Mouse (Mus musculus) cerebellum, adult 8-10 months (tissue): Measurements from ENCODE around the gene Ash1l.

ENCODE experiments used
- DNase-seq: peaks from one replicate; pipeline ENCODE4 v3.0.0; 2022

Ash1l gene

DNA sequence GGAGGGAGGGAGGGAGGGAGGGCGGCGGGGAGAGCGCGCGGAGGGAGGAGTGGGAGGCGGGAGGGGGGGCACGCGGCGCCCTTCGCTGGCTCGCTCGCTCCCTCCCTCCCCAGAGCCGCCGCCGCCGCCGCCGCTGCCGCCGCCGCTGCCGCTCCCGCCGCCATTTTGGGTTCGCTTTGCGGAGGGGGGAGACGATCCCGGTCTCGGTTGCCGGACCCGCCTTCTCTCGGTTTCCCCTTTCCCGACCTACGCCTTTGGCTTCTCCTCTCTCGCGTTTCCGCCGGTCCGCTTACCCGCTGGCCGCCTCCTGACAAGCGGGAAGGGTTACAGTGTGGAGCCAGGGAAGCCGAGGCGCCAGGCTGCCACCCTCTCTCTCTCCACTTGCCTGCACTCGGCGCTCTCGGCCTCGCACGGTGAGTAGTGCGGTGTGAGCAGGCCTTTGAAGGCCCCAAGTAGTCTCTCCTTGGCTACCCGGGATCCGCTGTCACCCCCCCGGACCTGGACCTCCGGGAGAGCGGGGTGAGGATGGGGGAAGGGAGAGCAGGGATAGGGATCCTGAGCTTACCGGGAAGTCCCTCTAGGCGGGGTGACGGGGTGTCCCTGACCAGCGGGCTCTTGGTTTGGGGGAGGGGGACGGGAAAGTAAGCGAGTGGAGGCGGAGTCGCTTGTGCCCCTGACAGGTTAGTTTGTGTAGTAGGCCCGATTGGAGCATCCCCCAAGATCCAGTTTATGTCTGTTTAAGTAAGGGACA is at the start of gene Ash1l, which contains the start of gene Dap3:
Ash1l (plus strand) TSS at position 47 of the 751 bp plus-strand sequence.
Dap3 (minus strand) TSS at position 606 of the 751 bp plus-strand sequence.
- DNase-seq = peak; percentile 74

DNA sequence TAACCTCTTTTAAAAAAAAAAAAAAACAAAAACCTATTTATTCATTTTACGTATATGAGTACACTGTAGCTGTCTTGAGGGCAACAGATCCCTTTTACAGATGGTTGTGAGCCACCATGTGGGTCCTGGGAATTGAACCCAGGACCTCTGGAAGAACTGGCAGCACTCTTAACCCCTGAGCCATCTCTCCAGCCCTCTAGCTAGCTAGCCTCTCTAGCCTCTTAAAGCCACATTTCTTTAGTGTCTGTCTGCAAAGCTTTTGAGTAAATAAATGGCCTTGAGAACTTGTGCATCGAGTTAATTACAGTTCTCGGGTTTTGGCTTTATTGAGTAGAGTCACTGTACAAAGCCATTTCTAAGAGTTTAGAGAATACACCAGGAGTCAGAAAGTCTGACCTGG is 45.6 kb upstream of the Ash1l start:
- DNase-seq = no peak

GRCm38 (mm10) chr3:88905209-88905608 is 45.2 kb upstream of the Ash1l start:
- DNase-seq = no peak

DNA sequence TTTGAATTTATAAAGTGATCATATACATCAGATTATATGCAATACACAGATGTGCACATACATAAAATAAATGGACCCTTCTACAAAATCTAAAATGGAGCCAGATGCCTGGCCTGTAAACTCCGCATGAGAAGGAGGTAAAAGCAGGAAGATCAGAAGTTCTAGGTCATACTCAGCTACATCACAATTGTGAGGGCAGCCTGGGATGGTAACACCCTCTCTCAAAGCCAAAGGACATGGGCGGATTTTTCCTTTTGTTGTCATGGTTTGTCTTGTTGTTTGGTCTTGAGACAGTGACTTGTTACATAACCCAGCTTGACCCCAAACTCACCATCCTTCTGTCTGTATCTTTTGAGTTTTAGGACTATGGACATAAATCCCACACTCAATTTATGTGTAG is 44.7 kb upstream of the Ash1l start:
- DNase-seq = no peak

GRCm38 (mm10) chr3:88906393-88907159 is 43.8 kb upstream of the Ash1l start:
- no peak for DNase-seq

GRCm38 (mm10) chr3:88912585-88912984 is 37.8 kb upstream of the Ash1l start:
- no peak for DNase-seq

DNA sequence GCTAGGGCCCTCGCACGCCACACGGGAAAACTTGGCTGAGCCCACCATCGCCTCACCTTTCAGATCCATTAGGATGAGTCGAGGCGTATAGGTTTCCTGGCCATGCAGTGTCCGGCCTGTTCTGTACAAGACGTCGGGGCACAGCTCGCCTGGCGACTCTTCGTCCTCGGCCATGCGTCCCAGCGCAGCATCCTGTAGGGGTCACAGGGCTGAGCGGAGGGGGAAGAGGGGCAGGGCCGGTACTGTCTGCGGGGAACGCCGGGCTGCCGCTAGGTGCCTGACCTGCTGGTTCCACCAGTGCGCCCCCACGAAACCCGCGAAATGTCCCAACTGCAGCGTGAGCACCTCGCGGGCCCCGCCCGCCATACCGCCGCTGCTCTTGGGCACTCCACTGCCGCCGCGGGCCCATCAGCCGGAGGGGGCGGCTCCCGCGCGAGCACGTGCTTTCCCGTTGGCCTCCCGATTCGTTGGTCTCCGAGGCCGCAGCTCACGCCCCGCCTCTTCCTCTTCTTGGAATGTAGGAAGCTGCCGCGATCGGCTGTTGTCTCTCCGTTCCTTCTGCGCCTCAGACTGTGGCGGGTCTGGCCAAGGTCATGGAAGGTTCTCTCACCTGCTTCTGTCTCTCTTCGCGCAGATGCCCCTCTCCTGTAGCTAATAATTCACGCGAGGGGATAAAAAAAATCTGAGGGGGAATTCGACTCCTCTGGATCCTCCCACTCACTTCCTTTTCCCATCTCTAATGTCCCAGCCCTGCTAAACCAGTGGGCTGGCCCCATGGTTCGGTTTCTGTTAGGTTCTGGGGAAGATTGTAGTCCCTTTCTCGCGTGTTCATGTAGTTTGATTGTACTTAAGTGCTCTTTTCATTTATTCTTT is 36.7 kb upstream of the Ash1l start, which contains the start of gene Msto1:
Msto1 (minus strand) TSS at position 489 of the 873 bp plus-strand sequence.
- peak; percentile 88 for DNase-seq

DNA sequence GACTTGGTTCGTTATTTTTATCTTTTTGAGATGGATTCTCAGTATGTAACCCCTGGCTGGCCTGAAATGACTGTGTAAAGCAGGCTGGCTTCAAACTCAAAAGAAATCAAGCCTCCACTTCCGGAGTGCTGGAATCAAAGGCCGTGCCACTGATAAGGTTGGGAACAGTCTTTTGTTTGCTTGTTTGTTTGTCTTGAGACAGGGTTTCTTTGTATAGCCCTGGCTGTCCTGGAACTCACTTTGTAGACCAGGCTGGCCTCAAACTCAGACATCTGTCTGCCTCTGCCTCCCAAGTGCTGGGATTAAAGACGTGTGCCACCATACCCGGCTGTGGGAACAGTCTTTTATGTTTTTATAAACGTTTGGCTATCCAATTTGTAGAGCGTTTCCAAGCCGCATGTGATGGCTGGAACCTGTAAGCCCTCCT is 36.0 kb upstream of the Ash1l start:
- DNase-seq = no peak

DNA sequence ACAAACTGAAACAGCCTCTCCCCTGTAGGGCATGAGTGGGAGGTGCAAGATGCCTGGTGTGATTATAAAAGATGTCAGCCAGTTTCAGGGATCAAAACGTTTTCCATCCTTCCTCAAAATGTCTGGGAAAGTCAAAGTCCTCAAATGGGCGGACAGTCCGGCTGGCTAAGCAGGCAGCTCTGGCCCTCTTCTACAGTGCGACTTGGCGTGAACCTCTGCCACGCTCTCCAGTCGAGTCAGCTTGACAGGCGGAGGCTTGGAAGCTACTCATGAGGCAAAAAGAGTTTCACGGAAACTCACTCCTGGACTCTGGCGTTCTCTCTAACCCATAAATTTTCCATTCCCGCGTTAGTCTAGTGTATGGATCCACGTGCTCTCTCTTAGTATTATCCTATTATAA is 31.4 kb upstream of the Ash1l start:
- no peak for DNase-seq

DNA sequence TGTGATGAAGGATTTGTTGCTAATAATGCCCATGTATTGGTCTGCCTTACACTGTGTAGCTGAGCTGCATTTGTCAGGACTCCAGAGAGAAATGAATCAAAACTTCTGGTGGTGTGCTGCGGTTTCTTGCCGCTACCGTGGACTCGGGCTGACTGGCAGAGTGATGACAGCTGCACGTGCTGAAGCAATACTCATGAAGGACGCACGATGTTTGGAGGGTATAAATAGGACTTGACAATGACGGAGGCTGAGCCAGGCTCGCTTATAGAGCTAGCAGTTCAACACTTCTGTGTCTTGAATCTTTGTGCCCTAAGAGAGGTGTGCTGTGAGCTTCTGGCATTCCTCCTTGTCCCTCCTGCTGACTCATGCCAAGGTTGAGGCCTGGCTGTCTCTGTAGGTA is 29.0 kb upstream of the Ash1l start:
- no peak for DNase-seq

DNA sequence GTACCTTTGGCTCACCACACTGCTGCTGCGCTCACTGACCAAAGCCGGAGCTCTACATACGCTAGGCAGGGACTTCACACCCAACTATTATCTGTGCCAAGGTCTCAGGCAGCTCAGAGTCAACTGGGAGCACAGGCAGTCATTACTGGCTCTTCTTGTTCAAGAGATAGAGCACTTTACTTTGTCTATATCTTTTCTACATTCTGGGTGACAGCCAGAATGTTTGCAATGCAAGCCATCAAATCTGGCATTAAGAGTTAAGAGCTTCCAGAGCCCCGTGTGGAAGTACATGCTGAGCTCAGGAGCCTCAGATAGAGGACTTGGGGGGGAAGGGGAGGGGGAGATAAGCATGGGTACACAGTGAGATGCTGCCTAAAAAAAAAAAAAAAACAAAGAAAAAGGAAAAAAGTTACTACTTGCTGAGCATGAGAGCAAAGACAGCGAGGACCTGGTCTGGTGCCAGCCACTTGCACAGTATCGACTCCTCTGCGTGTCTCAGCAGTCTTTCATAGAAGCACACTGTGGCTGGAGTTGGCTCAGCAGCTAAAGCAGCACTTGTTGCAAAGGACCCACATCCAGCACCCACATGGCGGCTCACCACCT is 26.3 kb upstream of the Ash1l start:
- no peak for DNase-seq

- DNase-seq = no peak
These were observed 24.8 kb upstream of the Ash1l start for GRCm38 (mm10) chr3:88925651-88926050.

- no peak for DNase-seq
These were observed 20.9 kb upstream of the Ash1l start for GRCm38 (mm10) chr3:88929501-88929900.

DNA sequence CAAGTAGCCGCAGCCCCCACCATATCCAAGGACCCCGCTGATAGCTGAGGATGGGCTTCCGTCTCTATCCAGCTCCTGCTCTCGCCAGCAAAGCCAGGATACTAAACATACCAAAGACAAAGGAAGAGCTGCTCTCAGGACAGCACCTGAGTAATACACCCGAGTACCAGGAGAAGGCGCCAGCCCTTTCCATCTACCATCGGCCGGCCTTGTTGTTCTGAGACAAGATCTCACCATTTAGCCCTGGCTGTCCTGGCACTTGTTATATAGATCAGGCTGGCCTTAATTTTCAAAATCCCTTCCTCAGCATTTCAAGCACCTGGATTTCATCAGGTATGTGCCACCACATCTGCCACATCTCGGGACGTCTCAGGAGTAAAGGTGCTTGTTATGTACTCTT is 11.4 kb upstream of the Ash1l start:
- DNase-seq = no peak

GRCm38 (mm10) chr3:88939749-88940148 is 10.7 kb upstream of the Ash1l start:
- DNase-seq = no peak

DNA sequence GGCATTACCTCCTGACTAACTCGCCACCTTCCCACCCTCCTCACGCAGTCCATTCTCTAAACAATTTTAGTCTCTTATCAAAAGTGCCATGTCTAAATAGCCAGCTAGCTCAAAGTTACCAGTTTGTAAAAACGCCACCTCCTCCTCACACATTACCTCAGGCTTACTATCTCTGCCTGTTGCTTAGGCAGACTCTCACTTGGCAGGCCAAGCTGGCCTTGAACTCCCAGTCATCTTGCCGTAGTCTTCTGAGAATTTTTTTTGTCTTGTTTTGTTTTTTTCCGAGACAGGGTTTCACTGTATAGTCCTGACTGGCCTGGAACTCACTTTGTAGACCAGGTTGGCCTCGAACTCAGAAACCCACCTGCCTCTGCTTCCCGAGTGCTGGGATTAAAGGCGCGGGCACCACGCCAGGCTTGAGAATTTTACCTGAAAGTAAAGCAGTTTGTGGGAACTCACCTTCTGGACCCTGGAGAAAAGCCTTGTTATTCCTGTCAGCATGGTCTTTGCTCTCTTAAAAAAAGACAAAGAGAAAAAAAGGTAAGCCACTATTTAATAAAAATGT is 8.0 kb upstream of the Ash1l start:
- DNase-seq = no peak

GRCm38 (mm10) chr3:88944109-88944508 is 6.3 kb upstream of the Ash1l start:
- no peak for DNase-seq

DNA sequence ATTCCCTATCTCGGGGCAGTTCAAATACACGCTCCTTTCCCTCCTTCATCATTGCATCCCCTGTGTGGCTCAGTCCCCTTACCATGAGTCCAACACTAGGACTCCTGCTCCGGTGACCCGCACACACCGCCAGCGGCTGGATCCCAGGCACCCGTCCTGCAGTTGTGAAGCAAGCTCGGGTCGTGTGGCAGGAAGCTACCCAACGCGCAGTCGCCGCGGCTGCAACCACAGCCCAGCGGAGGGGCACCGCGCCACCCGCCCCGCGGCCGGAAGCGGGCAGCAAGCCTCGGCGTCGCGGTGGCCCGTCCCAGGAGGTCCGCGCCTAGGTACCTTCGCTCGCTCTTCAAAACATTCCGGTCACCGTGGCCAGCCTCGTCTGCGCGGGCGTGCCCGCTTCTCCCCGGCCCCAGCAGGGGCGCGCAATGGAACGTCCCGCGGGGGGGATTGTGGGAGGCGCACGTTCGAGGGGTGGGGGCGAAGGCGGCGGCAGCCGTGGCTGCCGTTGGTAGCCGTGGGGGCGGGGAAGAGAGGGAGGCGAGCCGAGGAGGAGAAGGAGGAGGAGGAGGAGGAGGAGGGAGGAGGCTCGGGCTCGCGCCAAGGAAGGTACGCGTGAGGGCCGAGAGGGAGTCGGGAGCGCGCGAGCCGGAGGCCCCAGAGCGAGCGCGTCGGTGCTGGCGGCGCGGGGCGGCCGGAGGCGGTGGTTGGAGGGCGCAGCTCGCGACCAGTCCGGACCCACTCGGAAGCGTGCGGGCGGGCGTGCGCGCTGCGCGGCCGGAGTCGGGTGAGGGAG is 441 bp upstream of the Ash1l start:
- peak; percentile 87 for DNase-seq

- DNase-seq = no peak
These were observed 942 bp downstream of the Ash1l start for GRCm38 (mm10) chr3:88951327-88951800.

- DNase-seq = no peak
These were observed 2.8 kb downstream of the Ash1l start for GRCm38 (mm10) chr3:88953246-88953645.

DNA sequence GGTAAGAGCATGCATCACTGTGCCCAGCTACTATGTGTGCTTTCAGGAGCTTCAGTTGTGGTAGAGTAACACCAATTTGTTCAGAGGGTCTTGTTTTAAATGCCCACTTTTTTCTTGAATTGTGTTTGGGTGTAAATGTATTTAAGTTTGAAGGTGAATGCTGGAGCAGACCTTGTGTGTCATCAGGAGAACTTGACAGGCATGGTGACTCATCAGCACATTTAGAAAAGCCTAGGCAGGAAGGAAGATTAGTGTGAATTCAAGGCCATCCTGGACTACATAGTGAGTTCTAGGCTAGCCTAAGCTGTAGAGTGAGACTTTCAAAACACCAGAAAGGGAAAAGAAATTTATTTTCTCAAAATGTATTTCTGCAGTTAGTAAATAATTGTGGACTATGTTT is 3.3 kb downstream of the Ash1l start:
- DNase-seq = no peak
